Mouse (Mus musculus): ENCODE results near the gene Olfr402. TPM values are rescaled to one million over a fixed set of nuclear protein-coding genes. Genes with fewer than 3 reads are reported as not detected.
"Not testable (repeated sequence)": the region's sequence is repeated elsewhere in the genome, so short reads cannot be mapped to it uniquely, and the experiment has no call there.

The Olfr402 gene
- total RNA-seq (2014; fragmentation: Nextera tagmentation) (not detected in 2 replicates), total RNA-seq (2017) (not detected in 2 replicates)

DNA sequence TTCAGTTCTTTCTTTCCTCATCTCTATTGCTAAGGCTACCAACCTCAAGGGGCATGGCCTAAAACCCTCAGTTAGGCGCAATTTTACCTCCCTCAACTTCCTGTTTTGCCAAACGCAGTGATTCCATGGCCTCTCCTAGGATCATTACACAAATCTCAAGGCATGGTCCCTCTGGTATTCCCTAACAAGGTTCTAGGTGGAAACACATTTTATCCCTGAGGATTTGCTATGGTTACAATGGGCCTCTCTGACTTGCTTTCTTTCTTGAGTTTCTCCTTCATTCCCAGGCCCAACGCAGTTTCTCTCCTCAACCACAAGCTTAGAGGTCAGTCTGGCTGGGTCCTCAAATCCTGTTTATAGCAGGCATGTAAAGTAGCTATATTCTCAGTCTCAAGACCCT, at the start of gene Olfr402:
Olfr402 (plus strand) TSS at position 301 of the 400 bp plus-strand sequence.
- no peak for ATAC-seq (replicated peaks; ENCODE audit: low FRiP score, low TSS enrichment, poor library complexity, severe bottlenecking)

DNA sequence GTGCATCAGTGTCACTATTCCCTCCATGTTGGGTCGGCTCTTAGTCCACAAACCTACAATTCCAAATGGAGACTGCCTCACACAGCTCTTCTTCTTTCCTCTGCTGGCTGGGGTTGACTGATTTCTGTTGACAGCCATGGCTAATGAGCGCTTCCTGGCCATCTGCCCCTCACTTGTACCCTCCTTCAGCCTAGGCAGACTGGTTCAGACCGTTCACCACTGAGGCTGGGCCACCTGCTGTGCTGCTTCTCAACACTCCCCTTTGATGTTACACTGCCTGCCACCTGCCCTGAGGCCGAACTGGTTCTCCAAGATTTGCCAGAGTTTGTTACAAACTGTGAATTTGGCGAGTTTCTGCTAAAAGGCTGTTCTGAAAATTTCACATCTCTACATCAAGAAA, 48.3 kb upstream of the Olfr402 start:
- no peak for ATAC-seq (replicated peaks; ENCODE audit: low FRiP score, low TSS enrichment, poor library complexity, severe bottlenecking)

DNA sequence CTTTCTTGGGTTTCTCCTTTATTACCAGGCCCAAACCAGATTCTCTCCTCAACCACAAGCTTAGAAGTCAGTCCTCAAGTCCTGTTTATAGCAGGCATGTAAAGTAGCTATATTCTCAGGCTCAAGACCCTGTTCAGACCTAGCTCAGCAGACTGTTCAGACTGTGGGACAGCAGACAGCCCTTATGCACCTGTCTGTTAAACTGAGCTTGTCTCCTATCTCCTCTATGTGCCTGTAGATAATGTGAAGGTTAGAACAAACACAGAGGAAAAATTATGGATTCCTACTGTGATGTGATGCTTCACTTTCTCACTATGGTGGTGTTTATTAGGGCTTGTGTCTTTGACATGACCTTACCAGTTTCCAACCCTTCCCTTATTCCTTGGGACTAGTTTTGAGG, 39.9 kb upstream of the Olfr402 start, which contains the start of gene Olfr401:
Olfr401 (plus strand) TSS at position 301 of the 400 bp plus-strand sequence.
- no peak for ATAC-seq (replicated peaks; ENCODE audit: low FRiP score, low TSS enrichment, poor library complexity, severe bottlenecking)

DNA sequence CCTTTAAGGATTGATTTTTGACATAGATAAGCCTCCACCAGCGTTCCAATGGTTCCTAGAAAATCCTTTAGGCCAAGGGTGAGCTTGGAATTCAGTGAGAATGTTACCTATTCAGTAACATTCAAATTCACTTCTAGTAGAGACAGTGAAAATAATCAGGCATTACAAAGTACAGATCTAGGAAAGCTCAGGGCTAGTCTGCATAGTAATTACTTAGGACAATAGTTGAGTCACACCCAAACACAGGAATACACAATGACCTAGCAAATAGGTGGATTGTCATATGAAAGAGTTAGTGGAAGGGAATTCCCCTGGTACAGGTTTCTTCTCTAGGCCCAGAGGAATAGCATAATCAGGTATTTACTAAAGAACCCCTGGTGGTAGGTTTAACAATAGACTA, 13.3 kb upstream of the Olfr402 start:
- ATAC-seq (replicated peaks; ENCODE audit: low FRiP score, low TSS enrichment, poor library complexity, severe bottlenecking), result not testable (repeated sequence)

DNA sequence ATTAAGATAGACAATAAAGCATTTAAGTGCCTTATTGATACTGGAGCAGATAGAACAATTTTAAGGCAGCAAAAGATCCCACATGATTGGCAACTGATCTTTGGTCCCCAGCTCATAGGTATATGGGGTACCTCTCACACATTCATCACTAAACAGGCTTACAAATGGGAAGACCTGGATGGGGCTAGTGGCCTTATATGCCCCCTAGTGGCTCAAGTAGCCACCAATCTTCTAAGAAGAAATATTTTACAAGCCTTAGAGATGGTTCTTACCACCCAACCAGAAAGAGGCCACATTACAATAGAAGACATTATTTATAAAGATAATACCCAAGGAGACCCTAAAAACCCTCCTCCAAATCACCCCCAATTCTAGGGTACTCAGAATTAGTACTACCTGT, 7.5 kb upstream of the Olfr402 start:
- ATAC-seq (replicated peaks; ENCODE audit: low FRiP score, low TSS enrichment, poor library complexity, severe bottlenecking), result no peak

DNA sequence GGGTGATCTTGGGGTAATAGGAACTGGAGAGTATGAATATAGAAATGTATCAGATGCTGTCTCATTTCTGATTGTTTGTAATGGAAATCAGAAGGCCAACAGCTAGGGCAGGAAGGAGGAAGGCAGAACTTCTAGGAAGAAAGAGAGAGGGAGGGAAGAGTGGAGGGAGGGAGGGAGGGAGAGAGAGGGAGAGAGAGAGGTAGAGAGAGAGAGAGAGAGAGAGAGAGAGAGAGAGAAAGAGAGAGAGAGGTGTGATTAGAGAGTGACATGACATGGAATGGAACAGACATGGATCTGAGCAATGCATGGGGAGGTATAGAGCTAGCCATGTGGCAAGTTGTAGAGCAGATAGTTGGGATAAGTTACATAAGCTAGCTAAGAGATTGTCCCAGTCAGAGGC, 15.4 kb downstream of the Olfr402 start:
- no peak for ATAC-seq (replicated peaks; ENCODE audit: low FRiP score, low TSS enrichment, poor library complexity, severe bottlenecking)

DNA sequence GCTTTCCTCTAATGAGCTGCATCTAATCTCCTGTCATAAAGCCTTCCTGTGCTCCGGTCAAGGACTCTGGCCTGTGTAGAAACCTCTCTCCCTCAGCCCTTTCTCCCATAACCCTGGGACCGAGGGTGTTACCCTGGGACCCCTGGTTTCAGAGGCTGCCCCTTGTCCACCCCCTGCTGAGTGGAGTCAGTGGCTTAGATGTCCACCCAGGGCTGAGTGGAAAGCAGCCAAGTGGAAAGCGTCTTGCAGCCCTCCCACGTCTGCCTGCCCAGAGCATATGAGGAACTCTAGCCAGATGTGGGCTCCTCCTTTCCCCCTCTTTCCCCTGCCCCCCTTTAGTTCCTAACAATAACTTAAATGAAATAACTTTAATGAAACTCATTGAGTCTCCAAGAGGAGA, 29.8 kb downstream of the Olfr402 start:
- no peak for ATAC-seq (replicated peaks; ENCODE audit: low FRiP score, low TSS enrichment, poor library complexity, severe bottlenecking)

DNA sequence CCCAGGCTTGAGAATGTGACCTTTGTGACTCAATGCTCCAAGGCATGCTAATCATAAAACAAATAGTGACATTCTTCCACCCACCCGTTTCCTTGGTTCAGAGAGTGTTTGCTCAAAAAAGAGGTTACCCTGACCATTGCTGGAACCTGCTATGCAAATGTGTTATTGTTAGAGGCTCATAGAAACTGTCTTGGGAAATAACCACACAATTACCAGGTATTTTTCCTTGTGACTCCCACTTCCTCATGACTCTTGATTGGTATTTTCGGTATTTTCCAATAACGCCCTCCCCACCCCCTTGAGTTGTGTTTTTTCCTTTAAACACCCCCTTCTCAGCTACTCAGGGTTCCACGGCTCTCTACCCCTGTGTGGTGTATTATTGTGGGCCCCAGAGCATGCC, 30.4 kb downstream of the Olfr402 start:
- ATAC-seq (replicated peaks; ENCODE audit: low FRiP score, low TSS enrichment, poor library complexity, severe bottlenecking), result no peak

DNA sequence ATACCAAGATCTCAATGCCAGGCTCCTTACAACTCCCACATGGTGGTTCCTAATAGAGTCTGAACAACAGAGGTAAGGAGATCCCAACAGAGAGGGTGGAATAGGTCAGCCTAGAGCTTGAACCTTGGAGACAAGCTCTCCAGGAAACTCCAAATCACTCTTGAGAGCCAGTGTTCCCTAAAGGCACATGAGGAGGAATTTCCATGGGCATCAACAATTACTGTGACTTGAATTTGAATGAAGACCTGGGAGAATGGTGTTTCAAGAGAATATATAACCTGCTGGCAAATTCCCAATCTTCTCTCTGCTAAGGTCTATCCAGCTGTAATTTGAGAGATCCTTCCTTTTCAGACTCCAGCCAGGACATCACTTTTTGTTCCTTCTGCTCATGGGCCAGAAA, 32.6 kb downstream of the Olfr402 start, which contains the start of gene Olfr403:
Olfr403 (plus strand) TSS at position 301 of the 400 bp plus-strand sequence.
- no peak for ATAC-seq (replicated peaks; ENCODE audit: low FRiP score, low TSS enrichment, poor library complexity, severe bottlenecking)

Other genes with a start within 250 kb of the Olfr402 start
- gene Olfr395, start 244.2 kb upstream of the Olfr402 start, total RNA-seq (2014; fragmentation: Nextera tagmentation), result not detected in 2 replicates
- gene Olfr395, start 244.2 kb upstream of the Olfr402 start, total RNA-seq (2017), result not detected in 2 replicates
- gene Olfr23, start 216.9 kb upstream of the Olfr402 start, total RNA-seq (2014; fragmentation: Nextera tagmentation), result not detected in 2 replicates
- gene Olfr23, start 216.9 kb upstream of the Olfr402 start, total RNA-seq (2017), result not detected in 2 replicates
- not detected in 2 replicates for gene Olfr397, start 192.7 kb upstream of the Olfr402 start, total RNA-seq (2014; fragmentation: Nextera tagmentation)
- not detected in 2 replicates for gene Olfr397, start 192.7 kb upstream of the Olfr402 start, total RNA-seq (2017)
- gene Olfr398, start 163.1 kb upstream of the Olfr402 start, total RNA-seq (2014; fragmentation: Nextera tagmentation), result not detected in 2 replicates
- not detected in 2 replicates for gene Olfr398, start 163.1 kb upstream of the Olfr402 start, total RNA-seq (2017)
- gene Olfr139, start 97.0 kb upstream of the Olfr402 start, total RNA-seq (2014; fragmentation: Nextera tagmentation), result not detected in 2 replicates
- not detected in 2 replicates for gene Olfr139, start 97.0 kb upstream of the Olfr402 start, total RNA-seq (2017)
- not detected in 2 replicates for gene Olfr399, start 96.9 kb upstream of the Olfr402 start, total RNA-seq (2014; fragmentation: Nextera tagmentation)
- gene Olfr399, start 96.9 kb upstream of the Olfr402 start, total RNA-seq (2017), result not detected in 2 replicates
- not detected in 2 replicates for gene Zfp616, start 83.6 kb upstream of the Olfr402 start, total RNA-seq (2014; fragmentation: Nextera tagmentation)
- not detected in 2 replicates for gene Zfp616, start 83.6 kb upstream of the Olfr402 start, total RNA-seq (2017)
- gene Olfr401, start 39.8 kb upstream of the Olfr402 start, total RNA-seq (2014; fragmentation: Nextera tagmentation), result not detected in 2 replicates
- gene Olfr401, start 39.8 kb upstream of the Olfr402 start, total RNA-seq (2017), result not detected in 2 replicates
- not detected in 2 replicates for gene Olfr403, start 32.7 kb downstream of the Olfr402 start, total RNA-seq (2014; fragmentation: Nextera tagmentation)
- not detected in 2 replicates for gene Olfr403, start 32.7 kb downstream of the Olfr402 start, total RNA-seq (2017)
- gene Olfr43, start 57.9 kb downstream of the Olfr402 start, total RNA-seq (2014; fragmentation: Nextera tagmentation), result not detected in 2 replicates
- gene Olfr43, start 57.9 kb downstream of the Olfr402 start, total RNA-seq (2017), result not detected in 2 replicates
- not detected in 2 replicates for gene Olfr406, start 106.3 kb downstream of the Olfr402 start, total RNA-seq (2014; fragmentation: Nextera tagmentation)
- gene Olfr406, start 106.3 kb downstream of the Olfr402 start, total RNA-seq (2017), result not detected in 2 replicates
- gene Olfr59, start 130.2 kb downstream of the Olfr402 start, total RNA-seq (2014; fragmentation: Nextera tagmentation), result not detected in 2 replicates
- gene Olfr59, start 130.2 kb downstream of the Olfr402 start, total RNA-seq (2017), result not detected in 2 replicates
- not detected in 2 replicates for gene Olfr410, start 184.5 kb downstream of the Olfr402 start, total RNA-seq (2014; fragmentation: Nextera tagmentation)
- not detected in 2 replicates for gene Olfr410, start 184.5 kb downstream of the Olfr402 start, total RNA-seq (2017)
- gene Olfr411, start 199.1 kb downstream of the Olfr402 start, total RNA-seq (2014; fragmentation: Nextera tagmentation), result not detected in 2 replicates
- not detected in 2 replicates for gene Olfr411, start 199.1 kb downstream of the Olfr402 start, total RNA-seq (2017)
- gene Olfr412, start 208.5 kb downstream of the Olfr402 start, total RNA-seq (2014; fragmentation: Nextera tagmentation), result not detected in 2 replicates
- gene Olfr412, start 208.5 kb downstream of the Olfr402 start, total RNA-seq (2017), result not detected in 2 replicates

All from megakaryocyte-erythroid progenitor cell, adult 5-6 weeks (primary cell).